Mouse (Mus musculus): ENCODE measurements around the gene Ppard.

- no peak for TF ChIP-seq CTCF (IDR thresholded peaks at IDR 0.05; ENCODE audit: low read depth)
- no peak for TF ChIP-seq EP300 (IDR thresholded peaks at IDR 0.05; ENCODE audit: low read depth)
These were observed 37.5 kb upstream of the Ppard start for GRCm38 (mm10) chr17:28195033-28195432.
